Comparison of ENCODE assay signal across 7 mouse cellular contexts in the genomic region with DNA sequence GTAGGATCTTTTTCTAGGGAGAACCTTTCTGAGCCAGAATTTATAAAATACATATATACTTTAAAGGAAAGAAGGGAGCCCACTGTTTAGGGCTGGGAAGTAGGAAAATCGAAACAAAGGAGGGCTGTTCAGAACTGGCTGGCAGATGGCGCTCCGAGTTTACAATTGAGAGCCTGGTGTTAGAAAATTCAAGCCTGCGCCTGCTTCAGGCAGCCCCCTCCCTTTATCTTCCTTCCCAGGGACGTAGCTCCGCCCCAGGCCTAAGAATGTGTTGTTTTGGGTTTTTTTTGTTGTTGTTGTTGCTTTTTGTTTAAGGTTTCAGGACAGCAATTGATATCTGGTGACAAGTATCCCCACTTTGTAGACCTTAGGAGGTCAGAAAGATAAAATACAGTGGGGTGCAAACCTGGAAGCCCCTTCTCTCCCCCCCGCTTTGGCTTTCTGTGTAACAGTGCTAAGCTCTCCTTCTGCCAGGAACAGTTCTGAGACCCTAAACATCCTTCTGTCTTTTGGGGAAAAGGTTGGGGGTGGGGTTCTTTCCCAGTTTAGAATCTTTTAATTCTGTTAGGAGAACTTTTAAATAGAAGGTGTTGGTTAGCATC. TPM values are rescaled to one million over a fixed set of nuclear protein-coding genes. Genes with fewer than 3 reads are reported as not detected.
DNase-seq lines count a peak whose midpoint lies in the region; TF ChIP-seq lines count a peak whose summit lies in the region.

No protein-coding gene starts in this region.

- H3K27ac ChIP-seq in layer of hippocampus, adult 2 months = no peak overlapping the region

- no peaks in the 10 kb centered on the region for H3K79me3 ChIP-seq in C2C12 (ENCODE audit: low read depth)

- H3ac ChIP-seq in C2C12 (ENCODE audit: control insufficient read depth, insufficient read length, low read depth) = no peak overlapping the region

- peak; percentile 76 for DNase-seq in 3T3-L1 (ENCODE audit: low read depth, low spot score)
- DNase-seq in cerebellum, postnatal 36 days = peak; percentile 25 to 40
- peak; percentile 62 to 70 for DNase-seq in heart, postnatal 14 days
- peak; percentile 44 to 69 for DNase-seq in layer of hippocampus, adult 2 months (ENCODE audit: low spot score in 2 of 2)
- DNase-seq in lung, postnatal 25 days (ENCODE audit: low spot score) = peak; percentile 43
- DNase-seq in right cerebral cortex, postnatal 14 days = peak; percentile 64

- no peak overlapping the region for H3K4me3 ChIP-seq in C2C12 (ENCODE audit: insufficient read depth, poor library complexity, severe bottlenecking)
- no peak overlapping the region for H3K4me3 ChIP-seq in layer of hippocampus, adult 2 months

- no peaks in the 10 kb centered on the region for H3K36me3 ChIP-seq in C2C12 (ENCODE audit: control insufficient read depth, insufficient read depth)

- no peaks in the 10 kb centered on the region for H3K27me3 ChIP-seq in C2C12 (ENCODE audit: control insufficient read depth, insufficient read depth, insufficient read length)

- peak; percentile 44 for TF ChIP-seq CTCF in C2C12 (IDR thresholded peaks at IDR 0.05; ENCODE audit: control insufficient read depth, insufficient read depth, insufficient read length)
- peak; percentile 96 for TF ChIP-seq CTCF in layer of hippocampus, adult 2 months (conservative IDR thresholded peaks at IDR 0.05)

- intact Hi-C loops in heart, postnatal 14 days (cut with DNase I) = loop anchor here (1.0 to 5.0 kb wide), 5 partner anchors 106 to 542 kb away; a partner anchor contains a TSS

- no peaks in the 10 kb centered on the region for H3K79me2 ChIP-seq in C2C12 (ENCODE audit: control insufficient read depth, insufficient read depth)

TF ChIP-seq in C2C12, 6 proteins besides CTCF, POLR2A, EP300 and RAD21:
- TF ChIP-seq MYOD1 (IDR thresholded peaks at IDR 0.05; ENCODE audit: control insufficient read depth, insufficient read length, low read depth) (no peak), MAX (IDR thresholded peaks at IDR 0.05) (no peak), CEBPB (IDR thresholded peaks at IDR 0.05; ENCODE audit: low read depth) (no peak)
TF ChIP-seq in C2C12: peak in this region for 0.

RNA-seq across cellular contexts. Expression of a gene that starts 26.9 kb away (rescaled TPM):
- 1,078 TPM for polyA plus RNA-seq in C2C12 (2012; fragmentation: generic; extraction: Trizol)
- total RNA-seq in heart, postnatal 14 days (2021) = 1,000 to 10,000 TPM; 1,353 to 1,383 TPM
- total RNA-seq in layer of hippocampus, adult 2 months (2021) = 1,000 to 10,000 TPM; 1,674 to 1,781 TPM

RNA-seq across cellular contexts. Expression of a gene that starts 35.5 kb away (rescaled TPM):
- polyA plus RNA-seq in C2C12 (2012; fragmentation: generic; extraction: Trizol) = 2.9 TPM
- total RNA-seq in heart, postnatal 14 days (2021) = 1 to 10 TPM; 1.7 to 1.8 TPM
- total RNA-seq in layer of hippocampus, adult 2 months (2021) = 1 to 10 TPM; 2.0 to 3.5 TPM
